Mouse (Mus musculus) induced T-regulatory cell, adult 2 months (primary cell): Measurements from ENCODE around the gene Gm49395.

ENCODE experiments used
- DNase-seq: peaks from one replicate; pipeline ENCODE4 v3.0.0-alpha.2; 2012; ENCODE audit warnings: low read depth

The Gm49395 gene

DNA sequence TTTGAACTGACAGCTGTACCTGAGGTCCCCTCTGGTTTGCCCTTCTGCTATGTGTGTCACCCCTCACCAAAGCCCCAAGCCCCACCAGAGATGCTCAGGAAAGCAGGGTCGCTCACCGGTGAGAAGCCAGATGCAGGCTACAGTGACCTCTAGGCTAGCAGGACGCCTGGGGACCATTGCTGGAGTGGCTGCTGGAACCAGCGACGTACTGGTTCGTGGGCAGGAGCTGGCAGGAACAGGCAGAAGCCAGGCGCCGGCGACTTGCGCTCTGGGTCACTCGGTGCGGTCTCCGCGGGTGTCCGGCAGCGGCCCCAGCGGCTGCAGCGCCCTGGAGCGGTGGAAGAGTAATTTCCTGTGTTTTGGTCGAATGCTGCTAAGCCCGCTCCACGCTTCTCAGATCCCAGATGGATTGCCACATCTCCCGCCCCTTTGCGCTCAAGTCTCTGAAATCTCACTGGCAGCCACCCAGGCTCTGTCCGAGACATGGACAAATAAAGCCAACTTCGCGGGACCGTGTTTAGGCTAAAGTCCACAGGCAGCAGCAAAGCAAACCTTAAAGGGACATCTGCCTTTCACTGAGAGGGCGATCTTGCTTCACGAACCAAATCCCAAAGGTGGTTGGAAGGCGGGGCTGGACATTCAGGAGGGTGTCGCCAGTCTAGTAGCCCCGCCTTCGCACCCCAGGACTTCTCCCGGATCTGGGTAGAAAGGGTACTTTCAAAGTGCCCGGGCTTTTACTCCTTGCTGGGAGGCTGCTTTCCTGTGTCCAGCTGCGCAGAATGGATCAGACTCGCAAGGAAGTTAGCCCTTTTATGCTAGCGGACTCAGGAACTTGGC lies at the start of gene Gm49395, which contains the start of gene Itga1:
Gene Gm49395, minus strand, starts transcription at position 567 of the 837 bp plus-strand sequence.
Gene Itga1, minus strand, starts transcription at position 610 of the 837 bp plus-strand sequence.
- DNase-seq, result peak; percentile 32

DNA sequence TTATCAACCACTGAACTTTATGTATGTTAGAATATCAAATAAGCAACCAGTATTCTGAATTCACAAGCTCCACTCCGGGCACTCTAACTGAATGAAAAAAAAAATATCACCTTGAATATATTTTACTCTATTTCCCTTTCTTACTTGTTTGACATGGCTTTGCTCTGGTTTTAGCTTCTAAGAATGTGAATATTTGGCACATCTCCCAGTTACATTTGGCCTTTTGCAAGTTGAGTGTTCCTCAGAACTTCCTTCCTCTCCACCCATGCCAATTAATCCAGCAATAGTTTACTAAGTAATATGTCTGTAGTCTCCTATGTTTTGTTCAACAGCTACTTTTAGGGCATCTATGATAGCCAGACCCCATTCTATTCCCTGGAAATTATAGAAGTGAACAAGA lies 48.9 kb upstream of the Gm49395 start:
- no peak for DNase-seq

DNA sequence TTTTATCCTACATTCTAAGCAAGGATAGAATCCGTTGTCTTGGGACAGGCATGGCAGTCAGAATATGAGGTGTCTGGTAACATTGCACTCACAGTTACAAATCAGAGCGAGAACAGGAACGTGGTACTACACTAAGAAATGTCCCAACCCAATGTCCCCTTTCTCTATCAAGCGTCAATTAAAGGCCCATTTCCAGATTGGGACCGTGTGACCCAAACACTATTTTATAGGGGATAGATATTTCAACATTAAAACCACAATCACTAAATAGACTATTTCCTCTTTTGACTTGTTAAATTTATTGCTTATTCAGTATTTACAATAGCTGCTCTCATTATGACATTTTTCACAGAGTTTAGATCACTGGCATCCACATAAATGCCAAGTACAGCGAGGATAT lies 48.1 kb upstream of the Gm49395 start:
- no peak for DNase-seq

DNA sequence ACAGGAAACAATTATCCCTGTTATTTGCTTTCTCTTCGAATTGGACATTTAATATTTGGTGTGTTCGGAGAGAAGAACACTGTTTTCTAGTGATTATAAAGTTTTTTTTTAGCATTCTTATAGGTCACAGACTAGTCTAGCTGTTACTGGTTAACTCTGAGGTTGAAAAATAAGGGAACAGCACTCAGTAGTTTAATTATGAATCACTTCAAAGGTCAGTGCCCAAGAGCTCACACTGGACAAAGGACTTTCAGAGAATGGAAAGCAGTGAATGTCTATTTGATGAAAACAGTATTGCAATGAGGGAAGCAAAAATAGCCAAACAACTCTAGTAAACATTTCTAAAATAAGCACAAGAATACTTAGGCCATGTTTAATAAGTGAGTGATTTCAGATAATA lies 41.9 kb upstream of the Gm49395 start:
- DNase-seq, result no peak

DNA sequence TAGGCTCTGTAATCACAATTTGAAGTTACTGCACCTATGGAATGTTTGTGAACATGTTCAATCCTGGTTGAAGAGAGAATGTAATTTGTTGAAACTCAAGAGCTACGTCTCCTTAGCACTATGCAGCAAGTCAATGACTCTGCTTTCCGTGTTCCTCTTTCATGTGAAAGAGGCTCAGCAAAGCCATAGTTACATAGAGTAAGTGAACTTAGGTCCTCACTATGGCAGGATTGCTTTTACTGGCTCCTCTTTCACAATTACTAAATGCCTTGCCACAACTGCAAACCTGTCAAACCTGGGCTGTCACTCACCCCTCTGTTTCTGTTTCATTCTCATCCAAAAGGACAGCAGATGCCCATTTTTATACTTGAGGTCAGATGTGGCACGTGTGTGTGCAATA lies 40.3 kb upstream of the Gm49395 start:
- no peak for DNase-seq

DNA sequence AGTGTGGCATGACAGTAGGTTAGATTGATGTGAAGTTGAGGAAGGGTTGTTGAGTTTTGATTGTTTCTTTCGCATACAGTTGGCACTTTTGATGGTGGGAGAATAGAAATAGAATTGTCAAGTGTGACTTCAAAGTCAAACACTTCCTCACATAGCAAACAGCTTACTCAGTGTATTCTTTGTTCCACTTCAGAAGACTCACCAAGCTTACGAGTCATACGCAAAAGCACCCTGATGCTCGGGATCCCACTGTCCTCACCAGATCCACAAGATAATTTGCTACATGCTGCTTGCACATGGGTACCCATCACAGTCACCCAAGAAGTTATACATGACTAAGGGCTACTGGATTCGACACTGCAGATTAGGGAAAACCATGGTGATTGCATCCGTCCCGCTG lies 36.8 kb upstream of the Gm49395 start:
- DNase-seq, result no peak

DNA sequence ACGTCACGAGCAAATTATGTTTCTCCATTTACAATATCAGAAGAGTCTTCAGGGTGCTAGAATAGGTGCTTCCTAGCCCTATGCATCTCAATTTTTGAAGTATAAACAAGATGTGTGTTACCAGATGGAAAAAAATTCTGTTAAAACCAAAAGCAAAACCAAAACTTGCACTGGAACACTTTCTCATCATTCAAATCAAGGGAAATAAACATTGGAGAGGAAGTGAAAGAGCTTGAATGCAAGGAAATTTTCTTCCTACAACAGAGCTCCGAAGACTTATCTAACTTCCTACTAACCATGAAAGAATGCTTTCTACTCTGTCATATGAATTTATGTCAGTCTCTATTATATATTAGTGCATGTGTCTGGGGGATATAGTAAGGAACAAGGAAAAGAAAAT lies 35.0 kb upstream of the Gm49395 start:
- no peak for DNase-seq

DNA sequence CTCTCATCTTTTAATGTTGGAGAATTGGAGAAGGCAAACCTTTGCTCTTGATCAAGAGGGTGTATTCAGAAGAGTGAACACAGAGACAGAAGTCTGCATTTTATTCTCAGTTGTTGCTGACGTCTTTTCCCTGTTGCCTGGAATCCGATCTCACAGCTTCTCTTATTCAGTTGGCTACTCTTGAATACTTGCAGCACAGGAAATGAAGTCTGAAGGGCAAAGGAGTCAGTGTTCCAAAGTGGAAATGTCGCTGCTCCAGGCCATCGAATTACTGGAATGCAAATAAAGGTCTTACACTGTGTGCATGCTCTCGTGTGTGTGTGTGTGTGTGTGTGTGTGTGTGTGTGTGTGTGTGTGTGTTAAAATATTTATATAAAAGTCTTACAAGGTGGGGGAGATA lies 30.7 kb upstream of the Gm49395 start:
- DNase-seq, result no peak

DNA sequence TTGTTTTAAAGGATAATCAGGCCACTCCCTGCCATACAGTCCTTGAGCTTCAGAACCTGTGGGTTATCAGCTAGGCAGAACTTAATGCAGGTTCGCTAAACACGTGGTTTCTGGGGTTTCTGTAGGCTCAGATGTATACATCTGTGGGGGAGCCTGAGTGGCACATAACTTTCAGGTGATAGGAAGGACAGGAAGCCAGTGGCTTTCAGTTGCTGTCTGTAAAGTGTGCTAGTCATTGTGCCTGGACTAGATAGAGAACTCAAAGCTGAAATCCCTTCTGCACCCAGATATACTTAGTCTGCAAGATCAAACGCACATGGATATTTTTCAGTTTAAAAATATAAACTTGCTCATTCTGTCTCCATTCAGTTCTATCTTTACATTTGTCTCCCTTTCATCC lies 29.7 kb upstream of the Gm49395 start:
- no peak for DNase-seq

DNA sequence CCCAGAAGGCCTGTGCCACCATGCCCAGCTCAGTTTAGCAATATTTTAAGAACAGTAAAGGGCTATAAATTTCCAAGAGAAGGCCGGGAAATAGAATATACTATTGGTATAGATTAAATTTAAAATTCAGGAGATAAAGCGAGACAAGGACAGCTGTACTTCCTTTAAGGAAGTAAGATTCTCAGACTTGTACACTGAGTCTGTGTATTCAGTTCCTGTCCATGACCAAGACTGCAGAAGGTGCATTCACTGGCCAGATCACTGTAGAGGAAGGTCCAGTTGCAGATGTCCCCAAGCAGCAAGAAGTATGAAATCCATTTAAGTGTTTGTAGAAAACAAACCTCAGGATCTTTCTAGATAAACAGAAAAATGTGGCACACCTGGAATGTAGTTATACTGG lies 28.3 kb upstream of the Gm49395 start:
- DNase-seq, result no peak

DNA sequence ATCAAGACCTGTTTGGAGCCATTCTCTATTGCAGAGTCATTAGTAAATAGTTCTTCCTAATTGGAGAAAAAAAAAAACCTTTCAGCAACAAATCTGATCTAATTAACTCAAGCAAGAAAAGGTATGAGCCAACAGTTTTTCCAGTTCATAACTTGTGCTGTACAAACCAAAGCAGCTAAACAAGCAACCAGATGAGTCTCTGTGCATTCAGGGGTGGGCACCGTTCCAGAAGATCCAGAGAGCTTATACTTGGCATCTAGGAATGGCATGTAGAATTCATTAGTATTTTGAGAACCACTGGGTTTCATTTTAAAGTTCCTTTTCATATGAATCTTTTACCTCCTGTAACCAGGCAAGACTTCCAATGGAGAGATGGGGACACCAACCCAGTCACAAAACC lies 26.1 kb upstream of the Gm49395 start:
- DNase-seq, result no peak

DNA sequence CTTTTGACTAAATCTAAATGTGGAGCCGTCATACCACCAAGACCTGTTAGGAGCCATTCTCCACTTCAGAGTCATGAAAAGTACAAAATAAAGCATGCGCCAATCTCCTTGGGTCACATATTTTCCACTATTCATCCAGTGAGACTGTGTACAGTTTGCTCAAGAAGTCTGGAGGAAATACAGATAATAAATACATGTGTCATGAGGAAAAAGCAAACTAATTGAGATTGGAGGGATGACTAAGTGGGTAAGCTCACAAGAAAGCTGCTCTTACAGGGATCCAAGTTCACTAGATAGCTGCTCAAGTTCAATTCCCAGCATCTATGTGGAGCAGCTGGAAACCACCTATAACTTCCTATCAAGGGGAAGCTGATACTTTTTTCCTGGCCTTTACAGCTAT lies 24.8 kb upstream of the Gm49395 start:
- no peak for DNase-seq

DNA sequence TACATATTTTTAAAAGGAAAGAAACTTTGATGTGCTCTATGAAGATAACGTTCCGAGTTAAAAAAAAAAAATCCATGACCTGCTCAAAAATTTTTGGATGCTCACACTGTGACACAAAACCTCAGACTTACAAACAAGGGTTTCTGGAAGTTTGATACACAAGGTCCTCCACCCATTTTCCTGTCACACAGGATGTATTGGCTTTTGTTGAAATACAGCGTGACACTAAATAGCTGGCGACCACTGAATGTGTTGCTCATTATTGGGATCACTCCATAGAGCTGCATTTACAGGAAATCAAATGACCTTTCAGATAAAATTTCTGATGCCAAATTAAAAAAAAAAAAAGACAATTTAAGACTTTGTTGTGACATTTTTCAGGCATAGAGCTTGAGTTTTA lies 23.4 kb upstream of the Gm49395 start:
- no peak for DNase-seq

DNA sequence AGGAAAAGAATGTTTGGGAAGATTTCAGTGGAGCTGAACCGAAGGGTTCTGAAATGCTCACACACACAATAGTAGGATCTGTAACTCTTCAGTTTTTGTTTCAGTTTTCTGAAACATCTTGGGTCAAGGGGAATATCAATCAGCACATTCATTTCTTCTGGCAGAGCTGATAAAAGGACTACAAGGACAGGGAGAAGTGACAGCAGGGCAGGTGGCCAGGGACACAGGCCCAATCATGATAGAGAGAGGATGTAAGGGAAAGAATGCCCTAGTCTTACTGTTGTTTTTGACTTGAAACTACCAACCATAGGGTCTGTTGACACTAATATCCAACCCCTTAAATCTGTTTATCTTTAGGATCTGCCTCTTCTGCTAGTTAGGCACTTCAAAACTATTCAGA lies 22.8 kb upstream of the Gm49395 start:
- DNase-seq, result no peak

DNA sequence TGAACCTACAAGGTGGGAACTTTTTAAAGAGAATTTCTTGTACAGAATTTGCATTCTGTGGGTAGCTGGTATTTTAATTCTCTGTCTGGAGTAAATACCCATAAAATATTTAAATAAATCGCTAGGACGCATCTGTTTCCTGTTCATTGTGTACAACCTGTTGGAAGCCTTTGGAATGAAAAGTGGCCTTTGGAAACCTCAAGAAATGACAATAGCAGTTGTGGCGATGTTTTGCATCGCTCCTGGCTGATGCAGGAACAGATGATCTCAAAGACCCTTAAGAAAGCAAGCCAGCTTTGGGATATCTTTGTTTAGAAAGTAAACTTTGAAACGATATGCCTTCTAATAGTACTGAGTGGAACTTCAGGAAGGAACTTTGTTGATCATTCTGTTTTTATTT lies 17.0 kb upstream of the Gm49395 start:
- no peak for DNase-seq

DNA sequence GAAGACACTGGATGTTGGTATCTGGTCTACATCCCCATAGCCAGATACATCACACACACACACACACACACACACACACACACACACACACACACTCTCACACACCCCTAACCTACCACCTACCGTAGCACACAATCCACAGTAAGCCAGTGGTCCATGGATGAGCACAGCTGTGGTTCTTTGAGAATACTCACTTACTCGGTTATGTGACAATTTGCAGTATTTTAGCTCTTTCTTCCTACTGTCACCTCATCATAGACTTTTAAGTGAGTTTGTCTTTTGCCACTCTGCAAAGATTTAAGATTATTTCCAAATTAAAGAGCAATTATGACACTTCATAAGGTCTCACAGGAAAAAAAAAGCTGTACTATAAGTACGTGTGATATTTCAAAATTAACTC lies 16.5 kb upstream of the Gm49395 start:
- DNase-seq, result no peak

DNA sequence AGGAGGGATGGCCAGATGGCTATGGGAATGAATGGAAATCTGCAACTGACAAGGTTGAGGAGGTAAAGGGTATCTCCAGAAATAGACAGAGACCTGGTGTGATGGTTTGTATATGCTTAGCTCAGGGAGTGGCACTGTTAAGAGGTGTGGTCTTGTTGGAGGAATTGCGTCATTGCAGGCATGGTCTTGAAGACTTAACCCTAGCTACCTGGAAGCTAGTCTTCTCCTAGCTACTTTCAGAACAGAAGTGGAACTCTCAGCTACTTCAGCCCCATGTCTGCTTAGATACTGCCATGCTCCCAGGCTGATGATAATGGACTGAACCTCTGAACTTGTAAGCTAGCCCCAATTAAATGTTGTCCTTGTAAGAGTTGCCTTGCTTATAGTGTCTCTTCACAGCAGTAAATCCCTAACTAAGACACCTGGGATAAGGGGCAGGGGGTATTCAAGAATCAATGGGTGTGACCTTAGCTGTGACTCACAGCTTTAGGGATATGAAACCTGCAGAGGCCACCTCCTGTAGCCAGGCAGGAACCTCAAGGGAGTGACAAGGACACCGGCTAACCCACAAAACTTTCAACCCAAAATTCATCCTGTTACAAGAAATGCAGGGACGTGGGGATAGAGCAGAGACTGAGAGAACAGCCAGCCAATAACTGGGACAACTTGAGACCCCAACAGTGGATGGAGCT lies 15.4 kb upstream of the Gm49395 start:
- no peak for DNase-seq

DNA sequence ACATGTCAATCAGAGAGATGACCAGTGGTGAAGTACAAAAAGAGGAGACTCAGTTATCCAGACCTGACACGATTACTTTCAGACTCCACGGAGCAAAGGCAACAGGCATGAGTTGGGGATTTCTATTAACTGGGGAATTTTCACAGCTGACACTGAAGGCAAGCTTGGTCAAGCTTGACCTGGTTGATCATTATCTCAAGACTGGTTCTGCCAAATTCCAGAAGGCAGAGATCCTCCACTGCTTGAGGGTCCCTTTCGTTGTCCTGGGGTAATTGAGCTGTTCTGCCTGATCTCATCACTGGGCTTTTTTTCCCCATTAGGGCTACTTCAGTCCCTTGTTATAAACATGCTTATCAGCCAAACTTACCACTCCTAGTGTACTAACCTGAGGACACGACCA lies 7.9 kb upstream of the Gm49395 start:
- DNase-seq, result no peak

DNA sequence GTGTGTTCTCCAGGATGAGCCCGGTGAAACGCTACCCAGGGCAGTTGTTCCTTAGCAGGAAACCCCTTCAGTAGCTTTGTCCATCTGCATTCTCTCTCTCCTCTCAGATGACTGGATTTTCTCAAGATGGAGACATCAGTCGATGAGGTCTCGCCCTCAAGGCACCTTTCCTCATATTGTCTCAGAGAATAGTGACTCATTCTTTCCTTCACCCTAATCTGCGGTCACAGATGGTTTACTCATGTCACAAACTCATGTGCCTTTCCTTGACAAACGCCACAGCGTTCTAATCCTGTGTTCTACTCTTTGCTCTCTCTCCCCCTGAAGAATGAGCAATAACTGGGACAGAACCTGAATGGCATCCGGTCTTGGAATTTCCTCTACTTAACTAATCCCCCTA lies 5.7 kb upstream of the Gm49395 start:
- peak; percentile 65 for DNase-seq

DNA sequence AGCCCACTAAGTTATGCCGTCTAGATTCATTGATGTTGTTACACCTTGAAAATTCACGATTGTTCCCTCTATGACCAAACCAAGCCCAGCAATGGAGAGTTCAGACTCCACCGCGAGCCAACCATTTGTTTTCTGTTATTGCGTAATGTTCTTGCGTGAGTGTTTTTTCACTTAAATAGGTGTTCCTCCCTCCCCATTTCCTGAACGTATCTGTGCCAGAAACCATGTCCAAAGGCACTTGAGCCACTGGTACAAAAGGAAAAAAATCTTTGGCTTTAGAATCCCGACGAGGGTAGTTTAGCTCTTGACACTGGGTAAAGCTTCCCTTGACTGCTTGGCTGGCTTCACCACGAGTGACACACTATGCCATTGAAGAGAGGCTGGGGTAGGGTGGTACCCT lies 4.5 kb upstream of the Gm49395 start:
- no peak for DNase-seq

DNA sequence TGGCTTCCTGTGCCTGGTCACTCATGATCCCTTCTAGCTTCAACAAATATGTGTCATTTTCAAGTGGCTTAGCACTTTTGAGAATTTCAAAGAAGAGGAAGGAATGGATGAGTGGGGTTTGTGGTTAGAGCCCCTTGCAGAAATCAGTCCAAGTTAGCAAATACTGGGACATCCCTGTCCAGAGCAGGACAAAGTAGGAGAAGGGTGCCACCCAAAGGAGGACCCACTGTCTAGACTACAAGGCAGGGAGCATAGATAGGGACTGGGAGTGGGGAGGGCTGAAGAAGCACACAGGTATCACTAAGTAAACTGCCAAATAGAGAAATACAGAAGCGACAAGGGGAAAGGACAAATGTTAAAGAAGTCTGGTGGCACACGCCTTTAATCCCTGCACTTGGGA lies 1.0 kb upstream of the Gm49395 start:
- no peak for DNase-seq

DNA sequence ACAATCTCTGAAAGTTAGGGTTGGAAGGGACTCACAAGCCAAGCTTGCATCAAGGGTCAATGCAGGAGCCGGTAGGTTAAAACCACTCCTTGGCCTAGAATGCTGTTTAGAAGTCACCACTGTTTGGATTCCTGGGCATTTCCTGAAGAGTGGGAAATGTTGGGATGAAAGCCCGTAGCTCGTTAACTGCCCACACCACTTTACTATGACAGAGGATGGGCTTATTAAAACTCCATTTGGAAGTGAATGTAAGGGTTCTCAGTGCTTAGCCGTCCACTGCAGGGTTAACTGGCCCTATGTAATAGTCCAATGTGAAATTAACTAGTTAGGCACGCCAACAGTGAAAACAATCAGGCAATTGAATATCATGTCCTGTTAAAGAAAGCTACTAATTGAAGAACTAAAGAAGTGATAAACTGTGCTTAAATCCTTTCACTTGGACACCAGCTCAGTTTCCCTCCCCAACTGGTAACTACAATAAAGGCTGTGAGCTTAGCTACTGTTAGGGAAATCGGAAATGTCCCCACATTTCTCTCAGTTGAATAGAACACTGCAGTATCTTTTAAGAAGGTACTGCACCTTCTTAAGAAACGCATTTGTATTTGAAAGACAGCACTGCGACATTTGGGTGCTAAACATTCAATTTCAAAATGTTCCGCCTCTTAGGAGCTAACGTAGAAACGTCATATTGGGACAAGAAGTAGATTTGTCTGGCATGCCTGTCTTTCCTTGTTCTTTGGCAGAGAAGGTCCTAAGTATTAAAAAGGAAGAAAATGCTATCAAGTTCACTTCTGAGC lies 1.1 kb downstream of the Gm49395 start:
- no peak for DNase-seq

DNA sequence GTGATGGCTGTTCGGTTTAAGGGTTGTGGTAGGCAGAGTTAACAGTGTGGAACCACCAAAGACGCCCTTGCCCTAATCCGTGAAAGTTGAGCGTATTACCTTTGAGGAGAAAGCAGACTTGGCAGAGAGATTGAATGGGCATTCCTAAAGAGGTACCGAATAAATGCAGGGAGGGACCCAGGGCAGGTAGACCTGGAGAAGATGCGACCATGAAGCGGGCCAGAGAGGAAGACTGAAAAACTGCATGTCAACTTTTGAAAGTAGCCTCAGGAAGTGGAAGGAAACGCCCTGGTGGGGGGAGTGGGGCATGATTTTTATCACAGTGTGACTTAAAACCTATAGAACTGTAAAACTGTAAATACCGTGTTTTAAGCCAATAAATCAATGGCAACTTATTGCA lies 2.3 kb downstream of the Gm49395 start:
- DNase-seq, result no peak
